Mouse (Mus musculus): Measurements from ENCODE around the gene Prss12. TPM values are rescaled to one million over a fixed set of nuclear protein-coding genes. Genes with fewer than 3 reads are reported as not detected.
"Not testable (repeated sequence)": the region's sequence is repeated elsewhere in the genome, so short reads cannot be mapped to it uniquely, and the experiment has no call there.

The Prss12 gene
- polyA plus RNA-seq, 1 experiment from 2014 or later, result 0.06 TPM

GRCm38 (mm10) chr3:123476833-123477232, 30.1 kb downstream of the Prss12 start:
- no peak for ATAC-seq
- POLR2A ChIA-PET, result no interaction called here
- H3K27me3 ChIP-seq, result peaks cover 9% of the 10 kb centered on the region
- in situ Hi-C loops (cut with MboI; ENCODE audit: low pct_unique_long_range_greater_than_20kb), result no loop called here
- DNase-seq (ENCODE audit: low read depth, low spot score), result no peak
- no peak for TF ChIP-seq CTCF (IDR thresholded peaks at IDR 0.05)
- CTCF ChIA-PET, result interaction anchor here (0.9 kb wide), 2 partner anchors 12 to 13 kb away, joined by 3 read pairs; no protein-coding TSS in a partner anchor

- no peak for TF ChIP-seq CTCF (IDR thresholded peaks at IDR 0.05)
- DNase-seq (ENCODE audit: low read depth, low spot score) (no peak), ATAC-seq (no peak)
- ChIA-PET POLR2A (no interaction called here), CTCF (interaction anchor here (1.7 kb wide), 1 partner anchor 18 kb away, joined by 5 read pairs; no protein-coding TSS in a partner anchor)
- H3K27me3 ChIP-seq, result peaks cover 9% of the 10 kb centered on the region
- in situ Hi-C loops (cut with MboI; ENCODE audit: low pct_unique_long_range_greater_than_20kb), result no loop called here
These were observed 34.6 kb downstream of the Prss12 start for GRCm38 (mm10) chr3:123481266-123481665.

GRCm38 (mm10) chr3:123491814-123492213, 45.1 kb downstream of the Prss12 start:
- H3K27me3 ChIP-seq, result no peaks in the 10 kb centered on the region
- DNase-seq (ENCODE audit: low read depth, low spot score) (no peak), ATAC-seq (no peak)
- CTCF ChIA-PET, result interaction anchor here (1.8 kb wide), 1 partner anchor 8 kb away, joined by 6 read pairs; no protein-coding TSS in a partner anchor
- in situ Hi-C loops (cut with MboI; ENCODE audit: low pct_unique_long_range_greater_than_20kb), result no loop called here
- no peak for TF ChIP-seq CTCF (IDR thresholded peaks at IDR 0.05)
- POLR2A ChIA-PET, result interaction anchor here (1.2 kb wide), 1 partner anchor 16 kb away, joined by 4 read pairs; no protein-coding TSS in a partner anchor

GRCm38 (mm10) chr3:123493163-123493562, 46.5 kb downstream of the Prss12 start:
- in situ Hi-C loops (cut with MboI; ENCODE audit: low pct_unique_long_range_greater_than_20kb), result no loop called here
- DNase-seq (ENCODE audit: low read depth, low spot score) (no peak), ATAC-seq (no peak)
- CTCF ChIA-PET, result no interaction called here
- TF ChIP-seq CTCF (IDR thresholded peaks at IDR 0.05), result no peak
- POLR2A ChIA-PET, result no interaction called here
- no peaks in the 10 kb centered on the region for H3K27me3 ChIP-seq

- DNase-seq (ENCODE audit: low read depth, low spot score) (no peak), ATAC-seq (no peak)
- in situ Hi-C loops (cut with MboI; ENCODE audit: low pct_unique_long_range_greater_than_20kb), result no loop called here
- no peaks in the 10 kb centered on the region for H3K27me3 ChIP-seq
- ChIA-PET POLR2A (no interaction called here), CTCF (interaction anchor here (0.6 kb wide), 1 partner anchor 1092 kb away, joined by 3 read pairs; no protein-coding TSS in a partner anchor)
- TF ChIP-seq CTCF (IDR thresholded peaks at IDR 0.05), result no peak
These were observed 48.4 kb downstream of the Prss12 start for GRCm38 (mm10) chr3:123495088-123495487.

GRCm38 (mm10) chr3:123498787-123499186, 52.1 kb downstream of the Prss12 start:
- TF ChIP-seq CTCF (IDR thresholded peaks at IDR 0.05), result no peak
- ChIA-PET CTCF (interaction anchor here (1.1 to 3.7 kb wide), 5 partner anchors 11 to 776 kb away, joined by 3 to 13 read pairs (median 7); no protein-coding TSS in a partner anchor), POLR2A (interaction anchor here (2.3 kb wide), 1 partner anchor 10 kb away, joined by 8 read pairs; no protein-coding TSS in a partner anchor)
- no peak for DNase-seq (ENCODE audit: low read depth, low spot score)
- no peak for ATAC-seq
- in situ Hi-C loops (cut with MboI; ENCODE audit: low pct_unique_long_range_greater_than_20kb), result no loop called here
- H3K27me3 ChIP-seq, result no peaks in the 10 kb centered on the region

GRCm38 (mm10) chr3:123501798-123502197, 55.1 kb downstream of the Prss12 start:
- TF ChIP-seq CTCF (IDR thresholded peaks at IDR 0.05), result peak; percentile 12
- ATAC-seq; POLR2A ChIA-PET; H3K27me3 ChIP-seq; DNase-seq (ENCODE audit: low read depth, low spot score); in situ Hi-C loops (cut with MboI; ENCODE audit: low pct_unique_long_range_greater_than_20kb): not testable (repeated sequence)
- CTCF ChIA-PET, result interaction anchor here (0.8 kb wide), 1 partner anchor 63 kb away, joined by 3 read pairs; no protein-coding TSS in a partner anchor

- POLR2A ChIA-PET, result no interaction called here
- no peaks in the 10 kb centered on the region for H3K27me3 ChIP-seq
- CTCF ChIA-PET, result interaction anchor here (0.8 kb wide), 1 partner anchor 19 kb away, joined by 3 read pairs; no protein-coding TSS in a partner anchor
- DNase-seq (ENCODE audit: low read depth, low spot score) (no peak), ATAC-seq (no peak)
- no peak for TF ChIP-seq CTCF (IDR thresholded peaks at IDR 0.05)
- in situ Hi-C loops (cut with MboI; ENCODE audit: low pct_unique_long_range_greater_than_20kb), result no loop called here
These were observed 57.2 kb downstream of the Prss12 start for GRCm38 (mm10) chr3:123503943-123504342.

GRCm38 (mm10) chr3:123504783-123505182, 58.1 kb downstream of the Prss12 start:
- CTCF ChIA-PET, result no interaction called here
- POLR2A ChIA-PET, result no interaction called here
- ATAC-seq, result no peak
- in situ Hi-C loops (cut with MboI; ENCODE audit: low pct_unique_long_range_greater_than_20kb), result loop anchor here (5.0 kb wide), 3 partner anchors 117 to 773 kb away; partner anchors contain the start of gene Mettl14
- no peak for TF ChIP-seq CTCF (IDR thresholded peaks at IDR 0.05)
- no peaks in the 10 kb centered on the region for H3K27me3 ChIP-seq
- DNase-seq (ENCODE audit: low read depth, low spot score), result no peak

GRCm38 (mm10) chr3:123505778-123506667, 59.3 kb downstream of the Prss12 start:
- in situ Hi-C loops (cut with MboI; ENCODE audit: low pct_unique_long_range_greater_than_20kb), result loop anchor here (5.0 kb wide), 3 partner anchors 119 to 771 kb away; partner anchors contain the start of gene Mettl14
- POLR2A ChIA-PET, result interaction anchor here (0.6 kb wide), 1 partner anchor 201 kb away, joined by 3 read pairs; no protein-coding TSS in a partner anchor
- no peak for ATAC-seq

More at GRCm38 (mm10) chr3:123505778-123506667, 59.3 kb downstream of the Prss12 start:
- no peak for DNase-seq (ENCODE audit: low read depth, low spot score)
- CTCF ChIA-PET, result interaction anchor here (0.7 to 1.0 kb wide), 3 partner anchors 10 to 20 kb away, joined by 3 to 4 read pairs (median 3); no protein-coding TSS in a partner anchor
- no peaks in the 10 kb centered on the region for H3K27me3 ChIP-seq
- TF ChIP-seq CTCF (IDR thresholded peaks at IDR 0.05), result no peak
